Mouse (Mus musculus): ENCODE measurements around the gene Olfr224.
"Not testable (repeated sequence)": the region's sequence is repeated elsewhere in the genome, so short reads cannot be mapped to it uniquely, and the experiment has no call there.

The Olfr224 gene

DNA sequence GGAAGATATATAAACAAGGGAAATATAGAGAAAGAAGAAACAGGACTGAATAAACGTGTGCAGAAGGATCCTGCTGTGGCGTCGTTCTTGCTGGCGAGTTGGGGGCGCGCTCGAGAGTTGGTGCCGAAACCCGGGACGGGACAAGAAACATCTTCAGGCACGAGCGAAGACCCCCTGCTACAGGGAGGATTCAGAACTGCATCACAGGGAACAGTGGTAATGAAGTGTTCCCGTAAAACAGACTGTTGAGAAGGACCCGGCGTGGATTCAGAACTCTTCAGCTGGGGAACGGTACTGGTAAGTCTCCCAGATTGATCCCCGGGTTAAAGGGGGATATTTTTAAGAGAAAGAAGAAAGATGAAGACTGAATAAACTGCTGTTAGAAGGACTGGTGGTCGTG is 51.4 kb downstream of the Olfr224 start:
- DNase-seq (ENCODE audit: low read depth, low spot score) = not testable (repeated sequence)

Data from mesoderm, embryonic 11.5 days (tissue).